In genomic region chr4:75115346-75115745, GRCm38 (mm10) we compare ENCODE assay signal across 14 mouse cellular contexts.
"Had no signal": no experiment of that assay in that cellular context is flagged by ENCODE, and none has a peak within 500 bp of the region (broad histone marks: within the 10 kb centered on the region; RNA-seq: fewer than 3 reads in every experiment).

No protein-coding gene starts in this region.

- H3K9ac ChIP-seq: liver, embryonic 13.5 days; midbrain, embryonic 15.5 days; neural tube, embryonic 13.5 days had no signal

- H3K36me3 ChIP-seq: liver, embryonic 13.5 days; midbrain, embryonic 15.5 days; neural tube, embryonic 13.5 days had no signal

- DNase-seq: kidney, adult 2 months; kidney, postnatal 10 days; kidney, postnatal 36 days; layer of hippocampus, postnatal 36 days; liver, embryonic 13.5 days; lung, adult 2 months; lung, postnatal 14 days; lung, postnatal 4 days; thymus, postnatal 25 days had no signal

- H3K4me2 ChIP-seq: liver, embryonic 13.5 days; midbrain, embryonic 15.5 days; neural tube, embryonic 13.5 days had no signal

- H3K27ac ChIP-seq: left cerebral cortex, adult 2 months; liver, embryonic 13.5 days; midbrain, embryonic 15.5 days; neural tube, embryonic 13.5 days had no signal

- H3K9me3 ChIP-seq: liver, embryonic 13.5 days; midbrain, embryonic 15.5 days; neural tube, embryonic 13.5 days had no signal

- H3K4me3 ChIP-seq: left cerebral cortex, adult 2 months; liver, embryonic 13.5 days; midbrain, embryonic 15.5 days; myocyte; neural tube, embryonic 13.5 days had no signal

- H3K27me3 ChIP-seq: liver, embryonic 13.5 days; midbrain, embryonic 15.5 days; neural tube, embryonic 13.5 days had no signal

- H3K4me1 ChIP-seq: liver, embryonic 13.5 days; midbrain, embryonic 15.5 days; neural tube, embryonic 13.5 days had no signal

- ATAC-seq: intestine, postnatal 0 days; midbrain, embryonic 15.5 days had no signal
